Mouse (Mus musculus) cerebellum, postnatal 4 days (tissue): ENCODE data around the gene Gatb.

Experiments used
- DNase-seq, 2 experiments: peaks; one replicate each; pipeline ENCODE4 v3.0.0; 2022; ENCODE audit warnings: low spot score in 2 of 2, mixed read lengths in 1 of 2

Gatb gene

GRCm38 (mm10) chr3:85594452-85594851 lies 20.5 kb downstream of the Gatb start:
- DNase-seq = no peak

- no peak for DNase-seq
Measured at GRCm38 (mm10) chr3:85599526-85599925, 25.6 kb downstream of the Gatb start.

DNA sequence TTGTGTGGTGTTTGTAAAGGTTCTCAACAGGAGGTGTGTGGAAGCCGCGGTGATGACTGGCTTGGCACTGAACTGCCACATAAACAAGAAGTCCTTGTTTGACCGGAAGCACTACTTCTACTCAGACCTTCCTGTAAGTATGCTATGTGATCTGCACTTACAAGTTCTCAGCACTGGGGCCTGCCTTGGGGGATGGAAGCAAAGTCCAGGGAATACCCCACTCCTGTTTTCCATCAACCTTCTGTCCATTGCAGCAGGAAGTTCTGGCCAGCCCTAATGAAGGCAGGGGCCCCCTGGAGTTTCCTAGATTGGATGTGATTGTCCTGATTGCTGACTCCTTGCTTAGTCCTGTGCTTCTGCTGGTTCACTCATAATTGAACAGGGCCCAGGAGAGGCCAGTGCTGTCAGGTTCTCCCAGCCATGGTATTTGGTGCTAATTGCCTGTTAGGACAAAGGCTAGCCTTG lies 28.0 kb downstream of the Gatb start:
- no peak for DNase-seq

GRCm38 (mm10) chr3:85603811-85604210 lies 29.9 kb downstream of the Gatb start:
- no peak for DNase-seq

GRCm38 (mm10) chr3:85606912-85607311 lies 33.0 kb downstream of the Gatb start:
- no peak for DNase-seq

DNA sequence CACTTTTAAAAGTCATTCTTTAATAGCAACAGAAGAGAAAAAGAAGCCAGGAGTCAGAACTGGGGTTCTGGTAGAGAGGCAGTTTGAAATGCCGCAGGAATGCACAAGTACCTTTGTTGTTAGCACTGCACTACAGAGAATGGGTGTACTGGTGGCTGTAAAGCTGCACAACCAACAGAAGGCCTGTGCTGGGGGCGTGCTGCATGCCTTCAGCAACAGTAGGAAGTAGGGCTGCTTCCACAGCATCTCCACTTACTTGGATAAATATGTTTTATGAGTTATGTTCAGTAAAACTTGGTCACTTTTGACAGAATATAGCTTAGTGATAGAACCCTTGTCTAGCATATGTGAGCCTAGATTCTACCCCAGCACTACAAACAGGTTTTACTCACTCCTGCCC lies 33.8 kb downstream of the Gatb start:
- no peak for DNase-seq

DNA sequence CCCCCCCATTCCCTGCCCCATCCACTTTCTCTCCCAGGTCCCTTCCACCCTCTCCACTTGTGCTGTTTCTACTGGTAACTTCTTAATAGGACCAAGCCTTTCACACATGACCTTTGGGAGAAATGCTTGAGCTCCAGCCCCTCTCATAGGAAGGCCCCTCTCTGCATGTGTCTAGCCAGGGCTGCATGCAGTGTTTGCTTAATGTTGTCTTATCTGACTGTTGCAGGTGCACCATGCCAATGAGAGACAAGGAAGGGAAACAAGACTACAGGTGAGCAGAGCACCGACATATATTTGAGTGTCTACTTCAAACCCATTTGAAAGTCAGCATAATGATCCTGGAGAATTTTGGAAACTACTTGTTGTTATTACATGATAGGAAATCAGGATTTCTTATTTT lies 42.5 kb downstream of the Gatb start:
- DNase-seq = no peak

GRCm38 (mm10) chr3:85618885-85619284 lies 45.0 kb downstream of the Gatb start:
- no peak for DNase-seq

DNA sequence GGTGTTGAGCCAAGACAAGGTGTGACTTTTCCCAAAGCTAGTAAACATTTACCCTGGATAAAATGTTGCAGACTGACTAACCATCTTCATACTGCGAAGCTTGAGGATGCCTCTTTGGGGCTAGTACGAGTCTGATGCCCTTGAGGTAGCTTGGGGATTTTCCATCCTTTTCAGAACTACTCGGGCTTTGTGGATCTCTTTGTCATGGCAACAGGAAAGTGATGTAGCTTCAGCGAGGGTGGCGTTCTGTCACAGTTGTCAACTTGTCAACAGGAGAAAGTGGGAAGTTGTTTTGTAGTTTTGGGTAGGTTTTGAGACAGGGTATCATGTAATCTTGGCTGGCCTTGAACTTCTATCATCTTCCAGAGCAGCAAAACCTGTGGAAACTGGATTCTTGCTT lies 45.4 kb downstream of the Gatb start:
- DNase-seq = no peak

DNA sequence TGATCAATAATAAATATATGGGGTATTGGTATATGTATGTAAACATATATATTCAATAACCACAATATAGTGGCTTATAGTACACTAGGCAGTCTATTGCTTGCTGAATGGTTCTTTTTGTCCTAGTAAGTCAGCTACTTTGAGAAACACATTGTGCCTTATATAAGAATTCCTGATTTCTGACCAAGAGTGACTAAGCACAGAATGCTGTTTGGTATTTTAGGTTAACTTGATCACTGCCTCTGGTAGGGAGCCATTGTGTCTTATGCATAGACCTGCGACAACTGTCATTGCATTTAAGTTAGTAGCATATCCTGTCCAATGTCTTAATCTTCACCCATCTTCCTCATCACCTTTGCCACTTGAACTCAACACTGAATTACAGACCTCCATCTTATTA lies 45.8 kb downstream of the Gatb start:
- DNase-seq = no peak

DNA sequence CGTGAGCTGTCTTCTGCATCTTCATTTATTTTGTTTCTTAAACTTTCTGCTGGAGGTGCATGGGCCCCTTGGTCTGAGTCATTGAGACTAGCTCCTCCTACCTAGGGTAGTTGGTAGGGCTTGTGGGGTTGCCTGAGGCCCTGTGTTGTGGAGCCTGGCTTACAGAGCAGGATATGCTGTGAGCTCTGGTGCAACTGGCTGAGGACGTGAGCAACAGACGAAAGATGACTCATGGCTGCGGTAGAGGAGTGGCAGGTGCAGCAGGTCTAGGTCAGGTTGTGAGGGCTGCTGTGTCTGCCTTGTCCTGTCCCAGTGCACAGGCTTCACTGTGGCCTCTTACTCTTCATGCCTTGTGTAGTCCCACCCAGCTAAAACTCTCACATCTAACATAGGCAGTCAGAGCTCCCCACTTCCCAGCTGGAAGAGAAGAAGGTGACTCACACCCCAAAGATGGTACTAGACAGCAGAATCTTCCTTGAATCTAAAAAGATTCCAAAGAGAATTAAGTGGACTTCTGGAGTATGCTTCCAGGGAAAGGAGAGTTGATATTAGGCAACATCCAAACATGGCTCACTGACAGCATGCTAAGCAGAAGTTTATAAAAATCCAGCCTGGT lies 56.1 kb downstream of the Gatb start:
- DNase-seq = no peak

- no peak for DNase-seq
Measured at GRCm38 (mm10) chr3:85633733-85634132, 59.8 kb downstream of the Gatb start.

GRCm38 (mm10) chr3:85634389-85635125 lies 60.6 kb downstream of the Gatb start:
- no peak for DNase-seq

DNA sequence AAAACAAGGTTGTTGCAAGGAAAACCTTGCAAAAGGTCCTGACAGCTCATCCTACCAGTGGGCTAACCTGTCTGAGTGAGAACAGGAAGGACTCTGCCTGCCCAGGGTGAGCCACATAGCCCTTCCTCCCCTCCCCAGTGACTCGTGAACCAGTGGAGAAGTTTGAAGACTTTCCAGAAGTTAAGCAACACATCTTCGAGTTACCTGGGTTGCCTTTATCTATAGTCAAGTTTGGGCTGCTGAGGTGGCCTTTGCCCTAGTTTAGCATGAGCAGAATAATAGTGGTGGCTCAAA lies 61.2 kb downstream of the Gatb start:
- no peak for DNase-seq

DNA sequence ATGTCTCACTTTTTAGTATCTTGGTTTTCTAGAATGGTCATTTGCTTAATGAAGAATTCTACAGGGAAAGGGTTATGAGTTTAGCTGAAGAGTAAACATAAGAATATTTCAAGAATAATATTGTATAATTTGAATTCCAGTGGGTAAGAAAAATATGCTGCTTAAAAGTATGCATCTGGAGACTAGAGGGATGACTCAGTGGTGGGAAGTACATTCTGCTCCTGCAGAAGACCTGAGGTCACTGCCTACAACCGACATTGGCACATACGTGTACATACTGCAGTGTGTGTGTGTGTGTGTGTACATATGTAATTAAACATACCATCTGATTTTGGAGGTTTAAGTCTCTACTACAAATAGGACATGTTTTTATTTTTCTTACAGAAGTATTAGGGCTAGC lies 61.7 kb downstream of the Gatb start:
- no peak for DNase-seq

- no peak for DNase-seq
Measured at GRCm38 (mm10) chr3:85636716-85637447, 63.0 kb downstream of the Gatb start.

- DNase-seq = no peak
Measured at GRCm38 (mm10) chr3:85641751-85642150, 67.8 kb downstream of the Gatb start.

DNA sequence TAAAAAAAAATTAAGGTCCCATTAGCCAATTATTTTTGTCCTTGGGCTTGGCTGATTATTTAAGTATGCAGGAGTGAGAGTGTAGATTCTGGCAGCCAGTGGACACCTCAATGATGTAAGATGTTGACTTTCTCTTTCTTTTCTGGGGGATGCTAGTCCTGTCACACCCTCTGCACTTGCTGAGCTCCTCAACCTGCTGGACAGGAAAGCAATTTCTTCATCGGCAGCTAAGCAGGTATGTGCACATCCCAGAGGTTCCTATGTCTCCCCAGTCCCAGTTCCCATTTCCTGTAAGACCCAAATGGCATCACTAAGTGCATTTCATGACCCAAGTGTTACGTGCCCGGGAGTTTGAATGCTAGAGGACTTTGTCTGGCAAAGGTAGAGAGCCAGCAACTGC lies 70.9 kb downstream of the Gatb start:
- no peak for DNase-seq

DNA sequence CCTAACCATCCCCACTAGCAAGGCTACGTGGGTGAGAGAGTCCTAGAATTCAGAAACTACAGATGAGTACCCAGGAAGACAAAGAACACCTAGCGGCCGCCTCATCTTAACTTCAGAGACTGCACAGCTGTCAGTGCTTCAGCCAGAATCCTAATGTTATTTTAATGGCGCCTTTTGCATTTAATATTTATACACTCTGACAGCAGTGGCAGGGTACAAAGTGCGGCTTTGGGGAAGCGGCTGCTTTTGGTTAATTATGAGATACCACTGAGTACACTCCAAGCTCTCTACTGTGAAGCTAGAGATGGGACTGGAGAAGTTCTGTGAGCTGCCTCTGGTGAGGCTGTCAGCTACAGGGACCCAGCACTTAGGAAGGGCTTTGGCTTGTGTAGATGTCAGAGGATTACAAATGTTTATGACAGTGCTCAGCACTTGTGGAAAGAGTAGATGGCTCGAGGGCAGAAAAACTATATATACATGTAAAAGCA lies 71.6 kb downstream of the Gatb start:
- no peak for DNase-seq

DNA sequence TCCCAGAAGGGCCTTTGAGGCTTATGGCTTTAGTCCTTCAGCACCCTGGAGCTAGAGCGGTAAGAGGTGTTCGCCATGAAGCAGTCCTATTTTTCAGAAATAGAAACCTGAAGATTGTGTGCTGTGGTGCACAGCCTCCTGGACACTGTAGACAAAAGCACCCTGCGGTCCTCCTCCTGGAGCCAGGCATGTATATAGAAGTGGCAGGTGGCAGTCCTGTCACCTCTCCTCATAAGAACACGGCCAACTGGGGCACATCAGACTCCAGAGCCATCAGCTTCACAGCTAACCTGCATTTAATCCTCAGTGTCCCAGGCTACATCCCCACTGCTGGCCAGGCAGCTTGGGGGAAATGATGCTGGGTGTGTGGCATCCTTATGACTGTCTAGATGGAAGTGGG lies 75.3 kb downstream of the Gatb start:
- no peak for DNase-seq

DNA sequence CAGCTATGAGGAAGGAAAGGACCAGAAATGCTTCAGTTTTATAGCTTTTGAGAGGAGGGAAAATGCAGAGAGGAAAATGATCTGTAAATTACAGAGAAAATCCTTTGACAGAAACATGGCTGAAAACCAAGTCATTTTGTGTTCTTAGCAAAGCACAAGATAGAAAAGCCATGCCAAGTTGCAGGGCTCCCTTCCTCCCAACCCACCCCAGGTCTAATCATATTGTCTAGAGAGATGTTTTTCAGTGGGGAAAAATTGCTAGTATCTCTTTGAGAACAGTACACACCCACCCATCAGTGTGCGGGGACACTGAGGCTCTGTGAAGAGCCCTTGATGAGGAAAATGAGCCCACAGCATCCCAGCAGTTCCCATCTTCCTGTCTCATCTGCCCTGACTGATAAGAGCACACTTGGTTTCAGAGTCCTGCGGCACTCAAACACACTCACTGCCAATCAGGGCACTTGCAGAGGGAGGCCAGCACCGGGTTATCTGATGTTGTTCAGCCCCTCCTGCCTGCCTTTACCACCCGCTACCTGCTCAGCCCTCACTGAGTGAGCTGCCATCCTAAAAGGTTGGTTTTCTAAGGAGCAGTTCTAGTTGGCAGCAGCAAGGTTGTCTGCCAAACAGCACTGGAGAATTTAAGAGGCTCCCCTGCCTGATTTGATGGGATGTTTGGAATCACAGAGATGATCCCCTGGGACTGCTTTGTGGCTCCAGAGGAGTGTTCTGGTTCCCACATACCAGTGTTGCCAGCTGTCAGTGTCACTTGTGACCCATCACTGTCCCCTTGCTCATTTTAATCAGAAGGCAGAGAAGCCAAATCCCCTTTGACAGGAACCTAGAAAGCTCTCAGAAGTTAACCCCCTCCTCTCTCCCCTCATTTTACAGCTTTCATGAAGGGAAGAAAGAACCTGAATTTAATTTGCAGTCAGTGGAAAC lies 79.1 kb downstream of the Gatb start:
- no peak for DNase-seq

GRCm38 (mm10) chr3:85655538-85655937 lies 81.6 kb downstream of the Gatb start:
- no peak for DNase-seq
